Mouse (Mus musculus) hindlimb bud, embryonic 11.5 days (tissue): ENCODE results near the gene Gm20594.

Source experiments
- DNase-seq: peaks from one replicate; pipeline ENCODE4 v3.0.0-alpha.2; 2012; ENCODE audit warnings: low read depth, low spot score; ENCODE audit errors: extremely low spot score

Gm20594 gene

GRCm38 (mm10) chr6:79817616-79818015 is at the start of gene Gm20594:
Gene Gm20594, plus strand, starts transcription at chr6:79817916.
- no peak for DNase-seq

- no peak for DNase-seq
Measured at GRCm38 (mm10) chr6:79818114-79818513, 398 bp downstream of the Gm20594 start.

DNA sequence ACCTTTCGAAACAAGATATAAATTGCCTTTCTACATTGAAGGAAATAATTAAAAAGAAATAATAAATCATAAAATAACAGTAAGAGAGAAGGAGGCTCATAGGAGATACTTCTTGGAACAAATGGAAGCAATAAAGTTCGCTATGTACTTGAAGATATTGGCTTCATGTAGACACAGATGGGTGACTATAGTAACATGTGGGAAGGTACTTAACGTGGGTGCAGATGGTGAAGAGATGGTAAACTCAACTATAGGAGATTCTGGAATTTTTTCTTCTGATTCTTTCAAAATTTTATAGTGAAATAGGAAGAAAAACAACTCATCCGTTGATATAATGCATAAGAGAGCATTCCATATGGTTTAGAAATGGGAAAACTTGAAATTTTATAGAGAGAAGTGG is 16.1 kb downstream of the Gm20594 start:
- DNase-seq: no peak

GRCm38 (mm10) chr6:79846829-79847228 is 29.1 kb downstream of the Gm20594 start:
- no peak for DNase-seq
